Mouse (Mus musculus) limb, embryonic 11.5 days (tissue): ENCODE measurements around the gene Asphd1. TPM values are rescaled to one million over a fixed set of nuclear protein-coding genes. Genes with fewer than 3 reads are reported as not detected.
A peak's percentile ranks its signal among the peaks of the same experiment; 100 is the strongest.

ENCODE experiments used
- ATAC-seq: fragments of 200-750 bp; cut with Nextera tagmentation; 2 replicates; pipeline ENCODE4 v1.8.0; 2017; ENCODE audit warnings: low read depth; ENCODE audit not compliant: insufficient number of reproducible peaks, low FRiP score, low TSS enrichment
- DNase-seq: peaks from one replicate; pipeline ENCODE4 v3.0.0-alpha.2; 2015; ENCODE audit warnings: low spot score
- H3K27ac ChIP-seq: fragments of 300-500 bp; sonication (generic); replicated peaks from 2 replicates; pipeline ENCODE4 v1.5.1; 2014; ENCODE audit warnings: low read depth, mild to moderate bottlenecking, low read length
- H3K27me3 ChIP-seq: fragments of 300-500 bp; sonication (generic); 2 replicates; pipeline ENCODE4 v1.6.1; 2014; ENCODE audit warnings: mild to moderate bottlenecking, low read length, mixed read lengths; ENCODE audit not compliant: control insufficient read depth, insufficient read depth
- H3K36me3 ChIP-seq: fragments of 300-500 bp; sonication (generic); 2 replicates; pipeline ENCODE4 v1.6.1; 2014; ENCODE audit warnings: mild to moderate bottlenecking, low read length, moderate library complexity, mixed read lengths; ENCODE audit not compliant: control insufficient read depth, insufficient read depth
- H3K4me1 ChIP-seq: fragments of 300-500 bp; sonication (generic); 2 replicates; pipeline ENCODE4 v1.6.1; 2014; ENCODE audit warnings: low read length, mixed read lengths; ENCODE audit not compliant: control insufficient read depth, insufficient read depth
- H3K4me2 ChIP-seq: fragments of 300-500 bp; sonication (generic); 2 replicates; pipeline ENCODE4 v1.6.1; 2014; ENCODE audit warnings: low read depth, mild to moderate bottlenecking, moderate library complexity; ENCODE audit not compliant: severe bottlenecking
- H3K4me3 ChIP-seq: fragments of 300-500 bp; sonication (generic); 2 replicates; pipeline ENCODE4 v1.5.1; 2014; ENCODE audit warnings: low read depth, low read length
- H3K9ac ChIP-seq: fragments of 300-500 bp; sonication (generic); 2 replicates; pipeline ENCODE4 v1.6.1; 2014; ENCODE audit warnings: mild to moderate bottlenecking, low read length
- H3K9me3 ChIP-seq: fragments of 300-500 bp; sonication (generic); 2 replicates; pipeline ENCODE4 v1.6.1; 2016; ENCODE audit warnings: low read length; ENCODE audit not compliant: control insufficient read depth
- WGBS: fragments of 180-500 bp; shearing (Covaris S2); extraction: QIAGEN DNeasy Blood & Tissue Kit; methylation state at CpG from one replicate; pipeline ENCODE4 v1.1.7; 2014; 5-methylcytosine and 5-hydroxymethylcytosine counted together
- polyA plus RNA-seq: library from polyadenylated mRNA; unstranded; fragments of >200 nt; fragmentation: Nextera tagmentation; extraction: Ambion mirVana; gene quantifications from 2 replicates; pipeline ENCODE4 v1.2.1, GENCODE M21; 2014

The Asphd1 gene
- polyA plus RNA-seq, 1 experiment from 2014 or later = 0.32 TPM

DNA sequence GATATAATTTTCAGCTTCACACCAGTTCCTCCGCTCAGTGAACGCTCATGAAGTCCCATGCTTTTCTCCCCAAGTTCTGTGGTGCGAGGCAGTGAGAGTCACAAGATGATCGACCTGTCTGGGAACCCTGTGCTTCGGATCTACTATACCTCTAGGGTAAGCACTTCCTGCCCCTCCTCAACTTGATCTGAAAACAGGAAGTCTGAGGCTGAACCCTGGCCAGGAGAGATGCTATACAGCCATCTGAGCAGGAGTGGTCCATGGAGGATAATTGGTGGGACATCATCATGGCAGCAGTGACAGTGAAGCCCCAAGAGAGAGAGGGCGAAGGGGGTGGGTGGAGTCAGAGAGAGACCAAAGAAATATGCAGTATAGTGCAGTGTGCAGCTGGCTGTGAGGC is 29.5 kb upstream of the Asphd1 start:
- DNase-seq = no peak
- Histone ChIP-seq H3K27me3 (no peaks in the 10 kb centered on the region), H3K4me3 (no peak overlapping the region), H3K27ac (no peak overlapping the region), H3K9ac (no peak overlapping the region), H3K9me3 (no peaks in the 10 kb centered on the region), H3K36me3 (peaks cover 17% of the 10 kb centered on the region; the same call in 1 of the 2 replicates), H3K4me1 (no peaks in the 10 kb centered on the region; the same call in 1 of the 2 replicates), H3K4me2 (no peak overlapping the region)
- 94% methylated on average over 6 of the region's 6 CpGs for WGBS
- ATAC-seq = no peak

DNA sequence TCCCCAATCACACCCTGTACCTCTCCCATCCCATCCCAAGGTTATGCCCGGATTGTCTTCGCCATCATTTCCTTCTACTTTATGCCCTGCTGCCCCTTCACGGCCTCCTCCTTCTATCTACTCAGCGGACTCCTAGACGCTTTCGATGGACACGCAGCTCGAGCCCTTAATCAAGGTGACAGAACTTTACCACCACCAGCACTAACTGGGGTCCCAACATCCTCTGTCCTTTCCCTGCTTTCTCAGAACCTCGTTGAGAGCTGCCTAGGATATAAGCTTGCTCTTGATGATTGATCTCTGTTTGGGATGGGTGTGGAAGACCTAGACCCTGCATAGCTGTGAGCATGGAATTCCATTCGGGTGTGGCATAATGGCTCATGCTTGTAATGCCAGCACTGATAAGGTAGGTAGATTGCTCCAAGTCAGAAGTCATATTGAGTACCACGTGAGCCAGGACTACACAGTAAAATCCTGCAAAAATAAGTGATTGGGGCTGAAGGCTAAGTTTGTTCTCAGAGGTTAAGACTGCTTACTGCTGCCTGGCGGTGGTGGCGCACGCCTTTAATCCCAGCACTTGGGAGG is 27.6 kb upstream of the Asphd1 start:
- H3K27ac ChIP-seq = no peak overlapping the region
- peak overlapping the region; percentile 99 for H3K9ac ChIP-seq
- peak overlapping the region; percentile 100 for H3K4me3 ChIP-seq
- no peaks in the 10 kb centered on the region; the same call in 1 of the 2 replicates for H3K4me1 ChIP-seq
- H3K27me3 ChIP-seq = no peaks in the 10 kb centered on the region
- 26% methylated on average over 14 of the region's 14 CpGs for whole genome bisulfite sequencing
- DNase-seq (peak; percentile 23), ATAC-seq (0 out of 2 replicates have a peak, but pooled peaks have one; percentile 4)
- peaks cover 17% of the 10 kb centered on the region; the same call in 1 of the 2 replicates for H3K36me3 ChIP-seq
- no peaks in the 10 kb centered on the region for H3K9me3 ChIP-seq
- H3K4me2 ChIP-seq = peak overlapping the region; percentile 82

DNA sequence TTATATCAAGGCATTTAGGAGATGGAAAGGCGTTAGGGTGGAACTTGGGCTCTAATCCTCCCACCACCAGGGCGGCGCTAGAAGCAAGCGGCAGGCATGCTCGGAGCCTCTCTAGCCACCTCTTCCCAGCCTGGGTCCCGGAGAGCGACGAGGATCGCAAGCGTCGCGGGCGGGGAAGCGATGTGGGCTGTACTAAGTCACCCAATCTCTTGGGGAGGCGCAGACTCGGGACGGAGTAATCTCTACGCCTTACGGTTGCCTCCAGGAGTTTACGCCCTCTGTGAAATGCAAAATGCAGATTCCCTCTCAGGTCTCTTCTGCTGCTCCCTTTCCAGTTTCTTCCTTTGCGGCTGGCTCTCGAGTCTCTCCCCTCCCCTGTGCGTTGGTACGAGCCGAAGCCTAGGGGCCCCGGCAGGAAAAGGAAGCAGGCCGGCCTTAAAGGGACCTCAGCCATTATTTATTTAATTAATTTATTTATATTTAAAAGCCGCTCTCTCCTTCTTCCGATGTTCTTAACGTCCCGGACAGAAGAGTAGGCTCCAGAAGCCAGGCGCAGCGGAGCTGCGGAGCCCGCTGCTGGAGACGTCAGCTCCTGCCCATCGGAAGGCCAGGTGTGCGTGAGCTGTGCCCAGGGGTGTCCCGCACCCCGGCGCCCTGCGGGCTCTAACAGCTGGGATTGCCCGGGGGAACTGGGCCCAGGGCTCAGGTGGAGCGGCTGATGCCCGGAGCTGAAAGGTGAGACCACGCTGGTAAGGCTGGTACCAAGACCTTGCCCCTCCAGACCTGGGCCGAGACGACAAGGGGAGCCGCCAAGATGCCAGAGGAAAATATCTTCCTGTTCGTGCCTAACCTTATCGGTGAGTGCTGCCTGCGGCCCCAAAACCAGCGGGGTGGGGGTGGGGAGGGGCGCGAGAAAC is 26.8 kb upstream of the Asphd1 start, which contains the start of gene Cdiptos:
Gene Cdiptos, minus strand, starts transcription at position 149 of the 917 bp plus-strand sequence.
- peaks cover 17% of the 10 kb centered on the region; the same call in 1 of the 2 replicates for H3K36me3 ChIP-seq
- no peaks in the 10 kb centered on the region; the same call in 1 of the 2 replicates for H3K4me1 ChIP-seq
- H3K27me3 ChIP-seq = no peaks in the 10 kb centered on the region
- peak within 1 kb of the TSS; percentile 90 for H3K27ac ChIP-seq
- H3K9me3 ChIP-seq = no peaks in the 10 kb centered on the region
- H3K9ac ChIP-seq = peak within 1 kb of the TSS; percentile 99
- under 1% methylated on average over 54 of the region's 55 CpGs for WGBS
- H3K4me2 ChIP-seq = peak within 1 kb of the TSS; percentile 82
- DNase-seq (peak; percentile 99), ATAC-seq (peak; percentile 92)
- peak within 1 kb of the TSS; percentile 100 for H3K4me3 ChIP-seq

DNA sequence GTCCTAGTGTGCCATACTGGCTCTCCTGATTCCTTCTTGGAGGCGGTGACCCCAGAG is 26.3 kb upstream of the Asphd1 start, which contains the start of gene Cdipt:
Gene Cdipt, plus strand, starts transcription at position 22 of the 57 bp plus-strand sequence.
- H3K4me3 ChIP-seq = peak within 1 kb of the TSS; percentile 100
- no peaks in the 10 kb centered on the region for H3K27me3 ChIP-seq
- H3K27ac ChIP-seq = peak within 1 kb of the TSS; percentile 90
- DNase-seq = no peak
- 0% methylated on average over 1 of the region's 1 CpGs for WGBS
- no peak for ATAC-seq
- peaks cover 17% of the 10 kb centered on the region; the same call in 1 of the 2 replicates for H3K36me3 ChIP-seq
- peak within 1 kb of the TSS; percentile 82 for H3K4me2 ChIP-seq
- H3K4me1 ChIP-seq = no peaks in the 10 kb centered on the region; the same call in 1 of the 2 replicates
- H3K9me3 ChIP-seq = no peaks in the 10 kb centered on the region
- peak within 1 kb of the TSS; percentile 99 for H3K9ac ChIP-seq

DNA sequence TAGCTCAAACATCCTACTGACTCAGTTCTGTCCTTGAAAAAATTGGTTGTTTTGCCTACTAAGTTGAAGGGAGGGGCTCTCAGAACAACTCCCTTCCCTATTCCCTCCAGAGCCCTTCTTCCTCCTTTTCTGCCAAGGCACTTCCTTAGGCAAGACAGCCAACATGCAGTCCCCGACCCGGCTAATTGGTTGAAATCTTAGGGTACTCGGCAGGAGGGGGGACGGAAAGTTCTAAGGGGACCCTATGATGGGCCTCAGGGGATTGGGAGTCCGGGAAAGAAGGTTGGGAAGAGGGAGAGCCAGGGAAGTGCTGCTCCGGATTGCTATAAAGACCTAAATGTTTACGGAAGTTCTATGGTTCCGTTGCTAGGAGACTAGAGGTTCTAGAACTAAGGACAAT is 26.1 kb upstream of the Asphd1 start:
- WGBS = 11% methylated on average over 8 of the region's 8 CpGs
- Histone ChIP-seq H3K4me3 (peak overlapping the region; percentile 100; the same call in 1 of the 2 replicates), H3K27ac (no peak overlapping the region), H3K4me1 (no peaks in the 10 kb centered on the region; the same call in 1 of the 2 replicates), H3K9me3 (no peaks in the 10 kb centered on the region), H3K4me2 (peak overlapping the region; percentile 82; the same call in 1 of the 2 replicates), H3K36me3 (peaks cover 17% of the 10 kb centered on the region; the same call in 1 of the 2 replicates), H3K27me3 (no peaks in the 10 kb centered on the region), H3K9ac (peak overlapping the region; percentile 99; the same call in 1 of the 2 replicates)
- ATAC-seq (0 out of 2 replicates have a peak, but pooled peaks have one; percentile 4), DNase-seq (no peak)

DNA sequence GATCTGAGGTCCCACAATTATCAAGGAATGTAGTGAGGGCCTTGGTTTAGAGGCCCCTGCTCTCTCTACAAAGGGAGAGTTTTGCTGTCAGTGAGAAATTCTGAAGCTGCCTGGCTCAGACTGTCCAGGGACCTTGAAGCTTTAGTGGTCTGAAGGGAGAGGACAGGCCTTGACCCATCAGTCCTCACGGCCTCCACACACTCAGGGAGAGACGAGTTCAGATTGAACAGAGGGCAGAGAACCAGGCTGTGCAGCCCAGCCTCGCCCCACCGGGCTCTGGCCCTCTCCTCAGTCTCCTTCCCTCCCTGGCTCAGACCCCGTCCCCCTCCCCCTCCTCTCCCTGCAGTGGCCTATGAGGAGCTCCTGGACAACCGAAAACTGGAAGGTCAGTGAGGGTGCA is 18.0 kb upstream of the Asphd1 start:
- Histone ChIP-seq H3K4me2 (no peak overlapping the region), H3K27ac (no peak overlapping the region), H3K4me1 (no peaks in the 10 kb centered on the region), H3K27me3 (peaks cover 13% of the 10 kb centered on the region), H3K36me3 (no peaks in the 10 kb centered on the region), H3K4me3 (no peak overlapping the region), H3K9ac (no peak overlapping the region), H3K9me3 (no peaks in the 10 kb centered on the region)
- WGBS = 63% methylated on average over 6 of the region's 6 CpGs
- no peak for DNase-seq
- ATAC-seq = no peak

DNA sequence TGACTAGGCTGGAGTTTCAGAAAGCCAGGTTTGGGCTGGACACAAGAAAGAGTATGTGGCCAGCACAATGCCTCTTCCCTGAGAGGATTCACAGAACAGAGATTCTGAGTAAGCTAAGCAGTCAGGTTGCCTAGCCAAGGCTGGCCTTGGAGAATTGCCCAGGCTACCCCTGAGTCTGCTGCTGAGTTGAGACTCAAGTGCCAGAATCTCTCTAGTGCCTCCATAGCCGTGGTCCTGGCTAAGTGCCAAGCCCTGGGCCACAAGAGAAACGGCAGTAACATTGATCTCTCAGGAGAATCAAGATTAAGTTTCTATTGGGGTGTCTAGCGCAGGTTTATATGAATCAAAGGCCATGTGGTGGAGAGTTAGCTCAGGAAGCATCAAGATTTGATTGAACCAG is 16.2 kb upstream of the Asphd1 start:
- WGBS = 79% methylated on average over 3 of the region's 3 CpGs
- Histone ChIP-seq H3K36me3 (no peaks in the 10 kb centered on the region), H3K4me1 (no peaks in the 10 kb centered on the region), H3K27me3 (peaks cover 14% of the 10 kb centered on the region), H3K4me3 (no peak overlapping the region), H3K27ac (no peak overlapping the region), H3K9me3 (no peaks in the 10 kb centered on the region), H3K9ac (no peak overlapping the region), H3K4me2 (no peak overlapping the region)
- ATAC-seq (no peak), DNase-seq (no peak)

DNA sequence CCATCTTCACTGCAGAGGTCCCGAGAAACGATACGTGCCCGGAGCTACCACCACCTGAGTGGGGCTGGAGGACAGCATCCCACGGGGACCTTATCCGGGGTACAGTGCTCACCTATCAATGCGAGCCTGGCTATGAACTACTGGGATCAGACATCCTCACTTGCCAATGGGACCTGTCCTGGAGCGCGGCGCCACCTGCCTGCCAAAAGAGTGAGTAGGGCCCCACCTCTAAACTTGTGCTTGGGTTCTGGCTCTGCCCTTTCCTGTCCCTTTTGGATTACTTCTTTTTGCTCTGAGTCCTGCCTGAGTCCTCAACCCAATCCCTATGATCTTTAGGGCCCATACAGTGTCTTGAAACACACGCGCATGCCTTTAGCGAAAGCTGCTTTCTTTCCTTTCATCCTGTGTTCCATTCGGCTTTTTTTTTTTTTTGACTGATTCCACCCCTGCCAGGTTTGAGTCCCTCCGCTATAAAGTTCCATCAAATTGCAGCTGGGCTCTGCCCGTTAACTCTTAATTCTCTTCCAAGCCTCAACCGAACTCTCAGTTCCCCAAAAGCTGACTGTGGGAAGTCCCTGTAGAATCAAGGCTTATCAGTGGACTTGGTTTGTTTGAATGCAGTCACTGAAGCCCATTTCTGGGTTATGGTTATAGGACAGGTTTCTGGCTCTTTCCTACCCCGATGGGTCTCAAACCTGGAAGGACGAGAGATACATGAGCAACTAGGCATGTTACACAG is 14.3 kb upstream of the Asphd1 start:
- ATAC-seq (no peak), DNase-seq (peak; percentile 72)
- H3K4me1 ChIP-seq = no peaks in the 10 kb centered on the region
- peaks cover 14% of the 10 kb centered on the region for H3K27me3 ChIP-seq
- H3K9ac ChIP-seq = no peak overlapping the region
- no peaks in the 10 kb centered on the region for H3K36me3 ChIP-seq
- no peak overlapping the region for H3K4me3 ChIP-seq
- 24% methylated on average over 19 of the region's 19 CpGs for WGBS
- no peaks in the 10 kb centered on the region for H3K9me3 ChIP-seq
- H3K27ac ChIP-seq = no peak overlapping the region
- H3K4me2 ChIP-seq = peak overlapping the region; percentile 10; the same call in 1 of the 2 replicates
